Mouse (Mus musculus) ES-E14 (cell line): ENCODE measurements at regions not wholly inside any gene's neighbourhood (a gene's known extent, or its start where the extent isn't known, plus 50 kb on each side); places are given as distances from the start of the nearest gene placed in this dataset.

ENCODE experiments used
- DNase-seq: peaks from one replicate; pipeline ENCODE4 v3.0.0-alpha.2; 2013; ENCODE audit warnings: low read depth, low spot score
- H3K27ac ChIP-seq: 2 replicates; pipeline ENCODE4 v1.5.1; 2012; ENCODE audit warnings: low read depth, mild to moderate bottlenecking, low read length, moderate library complexity, mixed read lengths; ENCODE audit not compliant: poor library complexity, insufficient read depth, severe bottlenecking
- H3K36me3 ChIP-seq: 2 replicates; pipeline ENCODE4 v1.6.1; 2012; ENCODE audit warnings: mild to moderate bottlenecking, low read length, moderate library complexity, mixed read lengths; ENCODE audit not compliant: control insufficient read depth, poor library complexity, insufficient read depth, severe bottlenecking
- H3K4me1 ChIP-seq, 2 experiments: fragments of 150-350 bp in 1 of 2; sonication (generic) in 1 of 2; 2 replicates each; pipeline ENCODE4 v1.6.1; 2012; ENCODE audit warnings: low read length in 2 of 2, mild to moderate bottlenecking in 1 of 2, mixed read lengths in 1 of 2; ENCODE audit not compliant: control insufficient read depth in 2 of 2, insufficient read depth in 2 of 2, poor library complexity in 1 of 2
- H3K4me3 ChIP-seq, 2 experiments: fragments of 150-350 bp in 1 of 2; sonication (generic) in 1 of 2; 2 replicates each; pipeline ENCODE4 v1.5.1; 2012; ENCODE audit warnings: low read length in 2 of 2, low read depth in 1 of 2, mild to moderate bottlenecking in 1 of 2, mixed read lengths in 1 of 2; ENCODE audit not compliant: insufficient read depth in 1 of 2, poor library complexity in 1 of 2, severe bottlenecking in 1 of 2
- H3K9ac ChIP-seq: 2 replicates; pipeline ENCODE4 v1.6.1; 2012; ENCODE audit warnings: low read depth, mild to moderate bottlenecking, low read length, mixed read lengths; ENCODE audit not compliant: poor library complexity, insufficient read depth, severe bottlenecking
- H3K9me3 ChIP-seq: fragments of 150-350 bp; sonication (generic); 2 replicates; pipeline ENCODE4 v1.6.1; 2012; ENCODE audit warnings: low read depth, mild to moderate bottlenecking, low read length; ENCODE audit not compliant: control insufficient read depth, insufficient read depth
- CHD2 ChIP-seq: IDR thresholded peaks from 2 replicates; pipeline ENCODE4 v1.6.1; 2014; ENCODE audit warnings: mild to moderate bottlenecking, low read depth, low read length, inconsistent platforms
- HCFC1 ChIP-seq: IDR thresholded peaks from 2 replicates; pipeline ENCODE4 v1.6.1; 2012; ENCODE audit warnings: low read length, inconsistent platforms, borderline replicate concordance; ENCODE audit not compliant: insufficient read depth
- MAFK ChIP-seq: IDR thresholded peaks from 2 replicates; pipeline ENCODE4 v1.6.1; 2014; ENCODE audit warnings: mild to moderate bottlenecking, low read depth, low read length, inconsistent platforms; ENCODE audit not compliant: insufficient read depth
- ZC3H11A ChIP-seq: IDR thresholded peaks from 2 replicates; pipeline ENCODE4 v1.6.1; 2012; ENCODE audit warnings: low read depth, mild to moderate bottlenecking, inconsistent platforms, low read length, borderline replicate concordance
- ZNF384 ChIP-seq: IDR thresholded peaks from 2 replicates; pipeline ENCODE4 v1.6.1; 2012; ENCODE audit warnings: low read depth, low read length, inconsistent platforms
- in situ Hi-C, 2 experiments: fragments of 600-800 bp; cut with MboI; formaldehyde crosslinking; loops; one replicate each; pipeline ENCODE4 v1.15.1; 2025; ENCODE audit warnings: low sequenced_read_pairs in 2 of 2, inconsistent platforms in 1 of 2; ENCODE audit not compliant: unreplicated experiment in 2 of 2

DNA sequence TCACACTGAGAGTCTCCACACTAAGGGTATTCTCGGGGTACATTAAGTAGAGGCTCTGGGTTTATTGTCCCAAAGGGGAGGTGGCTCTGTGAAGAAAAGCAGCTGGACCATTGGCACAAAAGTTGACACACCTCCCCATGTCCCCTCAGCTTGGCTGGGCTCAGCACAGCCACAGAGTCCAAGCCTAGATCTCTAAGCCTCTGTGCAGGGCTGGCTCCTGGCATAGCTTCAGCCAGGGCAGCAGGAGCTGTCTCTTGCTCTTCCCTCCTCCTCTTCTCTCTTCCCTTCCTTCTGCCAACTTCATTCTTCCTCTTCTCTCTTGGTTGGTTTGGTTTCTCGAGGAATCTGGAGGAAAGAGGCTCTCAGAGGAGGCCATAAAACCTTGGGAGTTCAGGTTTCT, 127.4 kb downstream of the 9530068E07Rik start:
- Histone ChIP-seq H3K27ac (no peak overlapping the region), H3K4me1 (no peaks in the 10 kb centered on the region), H3K4me3 (no peak overlapping the region), H3K36me3 (no peaks in the 10 kb centered on the region), H3K9ac (no peak overlapping the region), H3K9me3 (no peaks in the 10 kb centered on the region)
- no peak for DNase-seq
- TF ChIP-seq ZC3H11A: no peak
- TF ChIP-seq MAFK: no peak
- no peak for TF ChIP-seq ZNF384
- no peak for TF ChIP-seq HCFC1
- TF ChIP-seq CHD2: no peak
- in situ Hi-C loops: no loop called here

DNA sequence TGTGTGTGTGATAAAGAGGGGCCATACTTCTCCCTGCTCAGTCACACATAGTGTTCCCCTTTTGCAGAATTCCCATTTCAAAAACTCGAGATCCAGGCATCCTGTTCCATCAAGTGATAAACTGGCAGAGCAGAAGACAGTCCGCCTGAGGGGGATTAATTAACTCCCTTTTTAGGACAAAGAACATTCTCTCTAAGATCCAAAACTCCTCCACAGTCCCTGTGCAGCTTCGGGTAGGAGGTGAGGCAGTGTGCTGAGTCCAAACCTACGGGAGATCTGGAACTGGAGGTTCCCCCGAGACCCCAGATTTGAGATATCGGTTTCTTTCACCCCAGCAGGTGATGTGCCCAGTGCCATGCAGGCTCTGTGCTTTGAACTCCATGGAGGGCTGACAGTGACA, 129.2 kb downstream of the 9530068E07Rik start:
- TF ChIP-seq ZC3H11A (no peak), HCFC1 (no peak), MAFK (no peak), ZNF384 (no peak), CHD2 (no peak)
- Histone ChIP-seq H3K9ac (no peak overlapping the region), H3K36me3 (no peaks in the 10 kb centered on the region), H3K4me3 (no peak overlapping the region), H3K9me3 (no peaks in the 10 kb centered on the region), H3K27ac (no peak overlapping the region), H3K4me1 (no peaks in the 10 kb centered on the region)
- in situ Hi-C loops: no loop called here
- DNase-seq: no peak

DNA sequence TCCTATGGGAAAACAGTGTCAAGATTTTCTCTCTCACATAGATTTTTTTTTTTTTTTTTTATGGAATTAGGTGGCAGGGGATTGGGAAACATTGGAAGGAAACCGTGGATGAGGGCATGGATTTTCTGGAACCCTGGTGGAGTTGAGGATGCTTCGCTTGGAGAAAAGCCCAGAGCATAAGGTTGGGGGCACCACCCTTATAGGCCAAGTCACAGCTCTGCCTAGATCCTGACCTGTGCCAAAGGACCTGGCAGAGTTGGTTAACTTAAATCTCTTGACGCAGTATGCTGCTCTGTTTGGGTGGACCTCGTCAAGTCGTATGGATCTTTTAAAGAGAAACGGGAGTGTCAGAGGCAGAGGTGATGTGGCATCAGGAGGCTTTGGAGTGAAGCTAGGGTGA, 130.1 kb downstream of the 9530068E07Rik start:
- Histone ChIP-seq H3K9me3 (no peaks in the 10 kb centered on the region), H3K9ac (no peak overlapping the region), H3K4me3 (no peak overlapping the region), H3K27ac (no peak overlapping the region), H3K36me3 (no peaks in the 10 kb centered on the region), H3K4me1 (no peaks in the 10 kb centered on the region)
- in situ Hi-C loops: no loop called here
- TF ChIP-seq HCFC1: no peak
- TF ChIP-seq CHD2: no peak
- TF ChIP-seq ZNF384: no peak
- no peak for TF ChIP-seq MAFK
- no peak for TF ChIP-seq ZC3H11A
- DNase-seq: no peak

DNA sequence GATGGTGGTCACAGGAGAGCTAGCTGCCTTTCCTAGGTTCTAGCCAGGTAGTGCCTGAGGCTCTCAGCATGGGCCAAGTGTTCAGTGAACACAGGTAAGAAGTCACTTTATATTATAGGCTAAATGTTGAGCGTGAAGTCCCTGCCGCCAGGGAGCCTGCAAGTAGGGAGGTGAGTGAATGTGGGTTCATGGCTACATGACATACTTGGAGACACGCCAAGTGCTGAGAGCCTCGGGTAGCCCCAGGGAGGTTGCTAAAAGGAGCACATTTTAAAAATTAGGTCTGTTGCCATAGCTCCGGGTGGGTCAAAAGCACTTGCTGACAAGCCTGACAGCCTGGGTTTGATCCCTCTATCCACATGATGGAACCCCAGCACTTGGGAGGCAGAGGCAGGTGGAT, 137.2 kb downstream of the 9530068E07Rik start:
- no peak overlapping the region for H3K27ac ChIP-seq
- in situ Hi-C loops: no loop called here
- H3K4me3 ChIP-seq: no peak overlapping the region
- H3K9me3 ChIP-seq: no peaks in the 10 kb centered on the region
- H3K36me3 ChIP-seq: no peaks in the 10 kb centered on the region
- no peak for TF ChIP-seq HCFC1
- no peak for TF ChIP-seq MAFK
- H3K4me1 ChIP-seq: peaks cover 0 to 9% of the 10 kb centered on the region in 2 experiments; a peak in 2 of 4 replicates
- DNase-seq: no peak
- H3K9ac ChIP-seq: no peak overlapping the region

DNA sequence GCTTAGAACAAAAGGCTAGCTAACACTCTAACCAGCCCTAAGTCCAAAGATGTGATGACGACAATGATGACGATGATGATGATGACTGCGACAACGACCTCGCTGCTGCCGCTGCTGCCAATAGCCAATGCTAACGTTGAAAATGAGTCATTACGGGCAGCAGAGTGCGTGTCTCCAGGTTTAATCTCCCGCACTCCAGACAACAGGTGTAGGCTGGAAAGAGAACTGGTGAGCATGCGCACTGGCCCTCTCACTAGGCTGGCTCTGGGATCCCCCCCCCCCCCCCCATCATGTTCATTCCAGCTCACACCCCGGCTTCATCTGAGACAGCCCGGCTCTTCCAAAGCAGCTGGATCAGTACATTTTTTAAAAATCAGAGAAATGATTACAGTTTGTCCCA, 138.4 kb downstream of the 9530068E07Rik start:
- no peak for TF ChIP-seq HCFC1
- TF ChIP-seq ZC3H11A: no peak
- TF ChIP-seq ZNF384: no peak
- no peak for TF ChIP-seq CHD2
- no peak for TF ChIP-seq MAFK
- Histone ChIP-seq H3K36me3 (no peaks in the 10 kb centered on the region), H3K9ac (no peak overlapping the region), H3K4me3 (no peak overlapping the region), H3K27ac (no peak overlapping the region), H3K9me3 (no peaks in the 10 kb centered on the region), H3K4me1 (peaks cover 0 to 9% of the 10 kb centered on the region in 2 experiments; a peak in 2 of 4 replicates)
- in situ Hi-C loops: no loop called here
- DNase-seq: no peak
